Mouse (Mus musculus): ENCODE results near the gene Lrrc59. TPM values are rescaled to one million over a fixed set of nuclear protein-coding genes. Genes with fewer than 3 reads are reported as not detected.
"Not testable (repeated sequence)": the region's sequence is repeated elsewhere in the genome, so short reads cannot be mapped to it uniquely, and the experiment has no call there.

Gene Lrrc59
- polyA plus RNA-seq, 1 experiment from 2014 or later = 123 TPM

- Histone ChIP-seq H3K9me3 (replicated peaks; ENCODE audit: control insufficient read depth, low read length) (no peaks in the 10 kb centered on the region), H3K27me3 (ENCODE audit: control insufficient read depth, insufficient read depth, low read length) (no peaks in the 10 kb centered on the region), H3K4me1 (ENCODE audit: control insufficient read depth, insufficient read depth, low read length) (no peaks in the 10 kb centered on the region), H3K27ac (ENCODE audit: low read length) (no peak overlapping the region), H3K4me3 (ENCODE audit: low read length) (no peak overlapping the region), H3K9ac (ENCODE audit: low read length) (no peak overlapping the region), H3K36me3 (ENCODE audit: control insufficient read depth, insufficient read depth) (no peaks in the 10 kb centered on the region), H3K4me2 (ENCODE audit: low read depth, low read length) (no peak overlapping the region)
- WGBS = 65% methylated on average over 2 of the region's 2 CpGs
- no peak for ATAC-seq (replicated peaks; ENCODE audit: extremely low read depth, insufficient read depth, low FRiP score)
Observed at GRCm38 (mm10) chr11:94622162-94622561, 7.4 kb upstream of the Lrrc59 start.

GRCm38 (mm10) chr11:94629884-94630198 is 274 bp downstream of the Lrrc59 start:
- Histone ChIP-seq H3K27ac (ENCODE audit: low read length) (peak overlapping the region; percentile 60), H3K4me2 (ENCODE audit: low read depth, low read length) (peak overlapping the region; percentile 68), H3K9ac (ENCODE audit: low read length) (peak overlapping the region; percentile 94), H3K27me3 (ENCODE audit: control insufficient read depth, insufficient read depth, low read length) (no peaks in the 10 kb centered on the region), H3K9me3 (replicated peaks; ENCODE audit: control insufficient read depth, low read length) (no peaks in the 10 kb centered on the region), H3K4me3 (ENCODE audit: low read length) (peak overlapping the region; percentile 94), H3K4me1 (ENCODE audit: control insufficient read depth, insufficient read depth, low read length) (peaks cover 10% of the 10 kb centered on the region), H3K36me3 (ENCODE audit: control insufficient read depth, insufficient read depth) (peaks cover 21% of the 10 kb centered on the region)
- under 1% methylated on average over 26 of the region's 28 CpGs for WGBS
- peak; percentile 45 for ATAC-seq (replicated peaks; ENCODE audit: extremely low read depth, insufficient read depth, low FRiP score)

GRCm38 (mm10) chr11:94630199-94631011 is 838 bp downstream of the Lrrc59 start:
- H3K36me3 ChIP-seq (ENCODE audit: control insufficient read depth, insufficient read depth) = peaks cover 26% of the 10 kb centered on the region
- no peaks in the 10 kb centered on the region for H3K27me3 ChIP-seq (ENCODE audit: control insufficient read depth, insufficient read depth, low read length)
- ATAC-seq (replicated peaks; ENCODE audit: extremely low read depth, insufficient read depth, low FRiP score) = peak; percentile 20; the same call in 1 of the 2 replicates
- H3K9ac ChIP-seq (ENCODE audit: low read length) = peak overlapping the region; percentile 94
- H3K4me2 ChIP-seq (ENCODE audit: low read depth, low read length) = peak overlapping the region; percentile 68
- H3K27ac ChIP-seq (ENCODE audit: low read length) = peak overlapping the region; percentile 60
- H3K9me3 ChIP-seq (replicated peaks; ENCODE audit: control insufficient read depth, low read length) = no peaks in the 10 kb centered on the region
- WGBS = 9% methylated on average over 26 of the region's 26 CpGs
- peak overlapping the region; percentile 94 for H3K4me3 ChIP-seq (ENCODE audit: low read length)
- H3K4me1 ChIP-seq (ENCODE audit: control insufficient read depth, insufficient read depth, low read length) = peaks cover 10% of the 10 kb centered on the region

- H3K36me3 ChIP-seq (ENCODE audit: control insufficient read depth, insufficient read depth) = peaks cover 42% of the 10 kb centered on the region
- no peaks in the 10 kb centered on the region for H3K27me3 ChIP-seq (ENCODE audit: control insufficient read depth, insufficient read depth, low read length)
Observed at GRCm38 (mm10) chr11:94631969-94632368, 2.4 kb downstream of the Lrrc59 start.

DNA sequence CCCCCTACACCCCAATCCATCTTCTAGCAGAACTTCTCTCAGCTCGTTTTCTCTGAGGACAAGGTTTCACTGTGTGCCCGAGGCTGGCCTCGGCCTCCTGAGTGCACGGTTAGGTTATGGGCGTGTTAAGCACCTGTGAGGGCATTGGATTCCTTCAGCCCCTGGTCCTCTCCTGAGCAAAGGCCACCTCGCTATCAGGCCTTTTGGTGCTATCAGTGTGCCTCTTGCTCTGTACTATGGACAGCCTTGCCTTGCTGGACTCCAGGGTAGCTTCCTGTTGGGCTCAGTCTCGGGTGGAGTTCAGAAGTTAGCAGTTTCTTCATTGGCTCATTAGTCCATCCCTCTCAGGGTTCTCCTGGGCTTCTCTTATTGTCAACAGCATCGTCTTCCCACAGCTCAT is 3.4 kb downstream of the Lrrc59 start:
- Histone ChIP-seq H3K4me2 (ENCODE audit: low read depth, low read length) (no peak overlapping the region), H3K27ac (ENCODE audit: low read length) (no peak overlapping the region), H3K9ac (ENCODE audit: low read length) (no peak overlapping the region), H3K9me3 (replicated peaks; ENCODE audit: control insufficient read depth, low read length) (no peaks in the 10 kb centered on the region), H3K4me3 (ENCODE audit: low read length) (no peak overlapping the region), H3K27me3 (ENCODE audit: control insufficient read depth, insufficient read depth, low read length) (no peaks in the 10 kb centered on the region), H3K36me3 (ENCODE audit: control insufficient read depth, insufficient read depth) (peaks cover 52% of the 10 kb centered on the region), H3K4me1 (ENCODE audit: control insufficient read depth, insufficient read depth, low read length) (peaks cover 10% of the 10 kb centered on the region)
- ATAC-seq (replicated peaks; ENCODE audit: extremely low read depth, insufficient read depth, low FRiP score) = no peak
- WGBS = 80% methylated on average over 8 of the region's 8 CpGs

More at GRCm38 (mm10) chr11:94631969-94632368, 2.4 kb downstream of the Lrrc59 start:
- 93% methylated on average over 5 of the region's 5 CpGs for WGBS
- Histone ChIP-seq H3K9ac (ENCODE audit: low read length) (no peak overlapping the region), H3K4me3 (ENCODE audit: low read length) (no peak overlapping the region), H3K27ac (ENCODE audit: low read length) (no peak overlapping the region), H3K4me1 (ENCODE audit: control insufficient read depth, insufficient read depth, low read length) (peaks cover 10% of the 10 kb centered on the region), H3K4me2 (ENCODE audit: low read depth, low read length) (no peak overlapping the region), H3K9me3 (replicated peaks; ENCODE audit: control insufficient read depth, low read length) (no peaks in the 10 kb centered on the region)
- ATAC-seq (replicated peaks; ENCODE audit: extremely low read depth, insufficient read depth, low FRiP score) = no peak

GRCm38 (mm10) chr11:94634431-94634830 is 4.9 kb downstream of the Lrrc59 start:
- H3K27ac ChIP-seq (ENCODE audit: low read length) = no peak overlapping the region
- ATAC-seq (replicated peaks; ENCODE audit: extremely low read depth, insufficient read depth, low FRiP score) = no peak
- peaks cover 65% of the 10 kb centered on the region for H3K36me3 ChIP-seq (ENCODE audit: control insufficient read depth, insufficient read depth)
- 89% methylated on average over 5 of the region's 5 CpGs for WGBS
- peaks cover 10% of the 10 kb centered on the region for H3K4me1 ChIP-seq (ENCODE audit: control insufficient read depth, insufficient read depth, low read length)
- no peak overlapping the region for H3K9ac ChIP-seq (ENCODE audit: low read length)
- no peak overlapping the region for H3K4me3 ChIP-seq (ENCODE audit: low read length)
- H3K4me2 ChIP-seq (ENCODE audit: low read depth, low read length) = no peak overlapping the region
- H3K27me3 ChIP-seq (ENCODE audit: control insufficient read depth, insufficient read depth, low read length) = no peaks in the 10 kb centered on the region
- H3K9me3 ChIP-seq (replicated peaks; ENCODE audit: control insufficient read depth, low read length) = no peaks in the 10 kb centered on the region

DNA sequence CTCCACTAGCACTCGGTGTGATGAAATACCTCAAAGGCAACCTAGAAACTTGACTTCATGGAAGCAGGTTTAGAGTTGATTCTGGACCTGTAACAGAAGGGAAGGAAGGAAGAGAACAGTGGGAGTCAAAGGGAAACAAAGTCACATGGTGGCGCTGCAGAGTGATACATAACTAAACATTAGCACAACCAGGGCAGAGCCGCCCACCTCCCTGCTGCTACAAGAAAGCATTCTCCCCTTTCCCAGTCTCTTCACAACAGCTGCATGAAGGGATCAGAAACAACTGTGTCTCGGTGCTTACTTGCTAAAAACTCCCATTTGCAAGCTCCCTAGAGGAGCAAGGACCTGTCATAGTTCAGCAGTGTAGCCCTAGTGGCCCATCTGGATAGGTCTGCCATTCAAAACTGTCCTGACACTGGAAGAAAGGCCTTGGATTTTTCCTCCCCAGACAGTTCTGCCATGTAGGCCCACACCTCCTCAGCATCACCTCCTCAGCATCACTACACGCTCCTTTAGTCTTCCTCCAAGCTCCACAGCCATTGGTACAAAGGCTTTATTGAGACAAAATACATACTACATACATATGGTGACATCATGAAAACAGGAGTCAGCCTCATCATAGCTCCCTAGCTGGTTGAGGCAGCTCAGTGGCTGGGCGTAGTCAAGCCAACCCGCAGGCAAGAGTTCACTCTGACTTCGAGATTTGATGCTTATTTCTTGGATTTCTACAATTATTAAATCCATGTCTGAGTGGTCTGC is 15.1 kb downstream of the Lrrc59 start:
- no peaks in the 10 kb centered on the region for H3K9me3 ChIP-seq (replicated peaks; ENCODE audit: control insufficient read depth, low read length)

DNA sequence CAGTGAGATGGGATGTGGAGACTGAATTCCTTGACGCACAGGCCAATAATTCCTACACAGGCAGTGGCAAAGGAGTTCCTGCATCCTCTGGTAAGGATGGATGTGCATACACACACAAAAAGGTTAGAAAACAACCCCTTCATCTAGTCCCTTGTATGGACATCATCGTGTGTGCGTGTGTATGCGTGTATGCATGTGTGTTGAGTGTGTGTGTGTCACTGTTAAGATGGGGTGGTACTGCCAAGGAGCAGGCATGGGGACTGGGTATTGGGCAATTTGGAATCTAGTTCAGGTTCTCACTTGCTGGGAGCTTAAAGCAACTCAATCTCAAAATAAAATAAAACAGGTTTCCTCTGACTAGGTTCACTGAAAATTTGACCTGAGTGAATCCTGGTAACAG is 16.9 kb downstream of the Lrrc59 start:
- no peaks in the 10 kb centered on the region for H3K9me3 ChIP-seq (replicated peaks; ENCODE audit: control insufficient read depth, low read length)
- no peak overlapping the region for H3K27ac ChIP-seq (ENCODE audit: low read length)
- no peak overlapping the region for H3K4me2 ChIP-seq (ENCODE audit: low read depth, low read length)
- no peaks in the 10 kb centered on the region for H3K4me1 ChIP-seq (ENCODE audit: control insufficient read depth, insufficient read depth, low read length)
- no peak for ATAC-seq (replicated peaks; ENCODE audit: extremely low read depth, insufficient read depth, low FRiP score)
- H3K9ac ChIP-seq (ENCODE audit: low read length) = no peak overlapping the region
- H3K27me3 ChIP-seq (ENCODE audit: control insufficient read depth, insufficient read depth, low read length) = no peaks in the 10 kb centered on the region
- no peak overlapping the region for H3K4me3 ChIP-seq (ENCODE audit: low read length)
- peaks cover 53% of the 10 kb centered on the region for H3K36me3 ChIP-seq (ENCODE audit: control insufficient read depth, insufficient read depth)
- 91% methylated on average over 4 of the region's 4 CpGs for WGBS

More for the DNA sequence above, 15.1 kb downstream of the Lrrc59 start:
- ATAC-seq (replicated peaks; ENCODE audit: extremely low read depth, insufficient read depth, low FRiP score) = no peak
- Histone ChIP-seq H3K4me3 (ENCODE audit: low read length) (no peak overlapping the region), H3K36me3 (ENCODE audit: control insufficient read depth, insufficient read depth) (peaks cover 69% of the 10 kb centered on the region), H3K9ac (ENCODE audit: low read length) (no peak overlapping the region), H3K27ac (ENCODE audit: low read length) (no peak overlapping the region), H3K4me1 (ENCODE audit: control insufficient read depth, insufficient read depth, low read length) (no peaks in the 10 kb centered on the region), H3K4me2 (ENCODE audit: low read depth, low read length) (no peak overlapping the region), H3K27me3 (ENCODE audit: control insufficient read depth, insufficient read depth, low read length) (no peaks in the 10 kb centered on the region)
- 88% methylated on average over 8 of the region's 8 CpGs for WGBS

- not testable (repeated sequence) for H3K9ac ChIP-seq (ENCODE audit: low read length); H3K9me3 ChIP-seq (replicated peaks; ENCODE audit: control insufficient read depth, low read length); H3K4me2 ChIP-seq (ENCODE audit: low read depth, low read length); H3K4me3 ChIP-seq (ENCODE audit: low read length); H3K27me3 ChIP-seq (ENCODE audit: control insufficient read depth, insufficient read depth, low read length); H3K27ac ChIP-seq (ENCODE audit: low read length); ATAC-seq (replicated peaks; ENCODE audit: extremely low read depth, insufficient read depth, low FRiP score)
- Histone ChIP-seq H3K4me1 (ENCODE audit: control insufficient read depth, insufficient read depth, low read length) (peaks cover 13% of the 10 kb centered on the region), H3K36me3 (ENCODE audit: control insufficient read depth, insufficient read depth) (peaks cover 15% of the 10 kb centered on the region)
- WGBS = 91% methylated on average over 7 of the region's 7 CpGs
Observed at GRCm38 (mm10) chr11:94651241-94651640, 21.7 kb downstream of the Lrrc59 start.

Measured in heart, embryonic 16.5 days (tissue).